Mouse (Mus musculus): ENCODE measurements around the gene Acp5. TPM values are rescaled to one million over a fixed set of nuclear protein-coding genes. Genes with fewer than 3 reads are reported as not detected.
A peak's percentile ranks its signal among the peaks of the same experiment; 100 is the strongest.

Gene Acp5
- total and polyA plus RNA-seq, 3 experiments = 15.6 to 17.4 TPM; not detected in 1

- no peaks in the 10 kb centered on the region for H3K79me2 ChIP-seq (ENCODE audit: control insufficient read depth, insufficient read depth, low read length, poor library complexity)
- H3K36me3 ChIP-seq (ENCODE audit: control insufficient read depth in 1 of 2, insufficient read depth in 2 of 2, low read length in 2 of 2) = peaks cover 0 to 29% of the 10 kb centered on the region in 2 experiments; a peak in 2 of 4 replicates
- H3K9me3 ChIP-seq (replicated peaks; ENCODE audit: insufficient read depth, low read length) = no peaks in the 10 kb centered on the region
- TF ChIP-seq MAX (IDR thresholded peaks at IDR 0.05; ENCODE audit: low read length) (peak; percentile 68; the same call in 1 of the 2 replicates), EP300 (IDR thresholded peaks at IDR 0.05; ENCODE audit: low read depth in 1 of 2, low read length in 2 of 2) (no peak), GABPA (IDR thresholded peaks at IDR 0.05; ENCODE audit: low read depth, low read length) (no peak)
- H3K27me3 ChIP-seq (ENCODE audit: control insufficient read depth in 1 of 2, insufficient read depth in 2 of 2, low read length in 2 of 2) = no peaks in the 10 kb centered on the region
- no peak for DNase-seq (ENCODE audit: low read depth, low spot score)
- peak overlapping the region; percentile 41 for H3K27ac ChIP-seq (ENCODE audit: control insufficient read depth, low read depth, low read length)
- no peak overlapping the region for H3K9ac ChIP-seq (ENCODE audit: control insufficient read depth, low read depth, low read length, poor library complexity, severe bottlenecking)
- no peak overlapping the region for H3K4me3 ChIP-seq (ENCODE audit: control insufficient read depth in 1 of 2, insufficient read depth in 1 of 2, low read depth in 2 of 2, low read length in 2 of 2)
- H3K4me1 ChIP-seq (ENCODE audit: control insufficient read depth in 1 of 2, insufficient read depth in 2 of 2, low read length in 2 of 2) = peaks cover 25 to 49% of the 10 kb centered on the region in 2 experiments
Measured at GRCm38 (mm10) chr9:22122005-22122404, 13.5 kb downstream of the Acp5 start.

GRCm38 (mm10) chr9:22121545-22121944 is 14.0 kb downstream of the Acp5 start:
- Histone ChIP-seq H3K27ac (ENCODE audit: control insufficient read depth, low read depth, low read length) (peak overlapping the region; percentile 41), H3K4me1 (ENCODE audit: control insufficient read depth in 1 of 2, insufficient read depth in 2 of 2, low read length in 2 of 2) (peaks cover 25 to 49% of the 10 kb centered on the region in 2 experiments), H3K9me3 (replicated peaks; ENCODE audit: insufficient read depth, low read length) (no peaks in the 10 kb centered on the region), H3K9ac (ENCODE audit: control insufficient read depth, low read depth, low read length, poor library complexity, severe bottlenecking) (no peak overlapping the region), H3K4me3 (ENCODE audit: control insufficient read depth in 1 of 2, insufficient read depth in 1 of 2, low read depth in 2 of 2, low read length in 2 of 2) (no peak overlapping the region), H3K79me2 (ENCODE audit: control insufficient read depth, insufficient read depth, low read length, poor library complexity) (peaks cover 4% of the 10 kb centered on the region), H3K27me3 (ENCODE audit: control insufficient read depth in 1 of 2, insufficient read depth in 2 of 2, low read length in 2 of 2) (no peaks in the 10 kb centered on the region), H3K36me3 (ENCODE audit: control insufficient read depth in 1 of 2, insufficient read depth in 2 of 2, low read length in 2 of 2) (peaks cover 0 to 29% of the 10 kb centered on the region in 2 experiments; a peak in 2 of 4 replicates)
- no peak; the same call in 1 of the 2 replicates for TF ChIP-seq CHD2 (IDR thresholded peaks at IDR 0.05; ENCODE audit: low read length)
- peak; percentile 96 for TF ChIP-seq EP300 (IDR thresholded peaks at IDR 0.05; ENCODE audit: low read depth in 1 of 2, low read length in 2 of 2)
- peak; percentile 83 for TF ChIP-seq MAFK (IDR thresholded peaks at IDR 0.05; ENCODE audit: borderline replicate concordance, low read depth, low read length)
- TF ChIP-seq GABPA (IDR thresholded peaks at IDR 0.05; ENCODE audit: low read depth, low read length) = no peak; the same call in 1 of the 2 replicates
- TF ChIP-seq ETS1 (IDR thresholded peaks at IDR 0.05; ENCODE audit: low read depth, low read length) = peak; percentile 99
- no peak for TF ChIP-seq ZC3H11A (IDR thresholded peaks at IDR 0.05; ENCODE audit: low read depth, low read length)
- 0 out of 2 replicates have a peak, but pooled peaks have one; percentile 38 for TF ChIP-seq JUND (IDR thresholded peaks at IDR 0.05; ENCODE audit: low read depth, low read length)
- no peak for TF ChIP-seq MAX (IDR thresholded peaks at IDR 0.05; ENCODE audit: low read length)
- TF ChIP-seq SIN3A (IDR thresholded peaks at IDR 0.05; ENCODE audit: low read length) = peak; percentile 92
- TF ChIP-seq KAT2A (conservative IDR thresholded peaks at IDR 0.05; ENCODE audit: low read depth, low read length) = peak; percentile 30; the same call in 1 of the 2 replicates
- peak; percentile 89 for TF ChIP-seq BHLHE40 (IDR thresholded peaks at IDR 0.05; ENCODE audit: borderline replicate concordance, low read depth, low read length)
- peak; percentile 88 for TF ChIP-seq TAL1 (IDR thresholded peaks at IDR 0.05; ENCODE audit: low read length)
- TF ChIP-seq ZNF384 (IDR thresholded peaks at IDR 0.05; ENCODE audit: low read depth, low read length) = peak; percentile 73; the same call in 1 of the 2 replicates
- no peak for TF ChIP-seq MEF2A (IDR thresholded peaks at IDR 0.05; ENCODE audit: extremely low read depth, insufficient replicate concordance, low read depth, low read length, poor library complexity, severe bottlenecking)
- 0 out of 2 replicates have a peak, but pooled peaks have one; percentile 61 for TF ChIP-seq ELF1 (IDR thresholded peaks at IDR 0.05; ENCODE audit: low read depth, low read length)
- TF ChIP-seq GATA1 (IDR thresholded peaks at IDR 0.05; ENCODE audit: low read depth, low read length) = peak; percentile 98
- TF ChIP-seq SMC3 (IDR thresholded peaks at IDR 0.05; ENCODE audit: low read depth, low read length) = no peak
- TF ChIP-seq NRF1 (IDR thresholded peaks at IDR 0.05; ENCODE audit: insufficient read depth, low read depth, low read length, poor library complexity, severe bottlenecking) = no peak
- peak; percentile 83 for TF ChIP-seq MYB (IDR thresholded peaks at IDR 0.05; ENCODE audit: low read depth, low read length)
- TF ChIP-seq RCOR1 (IDR thresholded peaks at IDR 0.05; ENCODE audit: low read depth, low read length) = peak; percentile 93
- no peak for TF ChIP-seq CTCF (IDR thresholded peaks at IDR 0.05 in 2 of 3, conservative IDR thresholded peaks at IDR 0.05 in 1 of 3; ENCODE audit: control insufficient read depth in 1 of 3, insufficient read depth in 1 of 3, low read depth in 2 of 3, low read length in 3 of 3, poor library complexity in 1 of 3, severe bottlenecking in 1 of 3)
- TF ChIP-seq TCF12 (IDR thresholded peaks at IDR 0.05; ENCODE audit: low read depth, low read length) = peak; percentile 98
- TF ChIP-seq MXI1 (IDR thresholded peaks at IDR 0.05; ENCODE audit: low read depth, low read length) = peak; percentile 81
- TF ChIP-seq MAZ (IDR thresholded peaks at IDR 0.05; ENCODE audit: low read depth, low read length) = peak; percentile 75; the same call in 1 of the 2 replicates
- peak; percentile 69; the same call in 1 of the 2 replicates for TF ChIP-seq MYC (IDR thresholded peaks at IDR 0.05; ENCODE audit: low read depth, low read length)
- peak; percentile 51 for TF ChIP-seq HCFC1 (IDR thresholded peaks at IDR 0.05; ENCODE audit: low read depth, low read length)
- TF ChIP-seq NELFE (IDR thresholded peaks at IDR 0.05; ENCODE audit: low read depth, low read length) = no peak
- TF ChIP-seq USF2 (IDR thresholded peaks at IDR 0.05; ENCODE audit: borderline replicate concordance in 1 of 2, insufficient read depth in 1 of 2, low read depth in 1 of 2, low read length in 2 of 2) = no peak
- no peak for TF ChIP-seq TBP (IDR thresholded peaks at IDR 0.05; ENCODE audit: low read depth, low read length)
- DNase-seq (ENCODE audit: low read depth, low spot score) = peak; percentile 88

Measured in MEL (cell line).